Mouse (Mus musculus) liver, adult 2 months (tissue): ENCODE measurements around the gene Pfn3. TPM values are rescaled to one million over a fixed set of nuclear protein-coding genes. Genes with fewer than 3 reads are reported as not detected.
A peak's percentile ranks its signal among the peaks of the same experiment; 100 is the strongest.
"Not testable (repeated sequence)": the region's sequence is repeated elsewhere in the genome, so short reads cannot be mapped to it uniquely, and the experiment has no call there.

Source experiments
- DNase-seq: peaks from one replicate; pipeline ENCODE4 v3.0.0-alpha.2; 2011; ENCODE audit warnings: low read depth, low spot score; ENCODE audit errors: extremely low read depth
- H3K27ac ChIP-seq: fragments of 200-500 bp; replicated peaks from 2 replicates; pipeline ENCODE4 v1.5.1; 2012; ENCODE audit warnings: low read depth, mild to moderate bottlenecking, control low read depth, inconsistent platforms, low read length; ENCODE audit not compliant: insufficient read depth
- H3K27me3 ChIP-seq: fragments of 200-500 bp; 2 replicates; pipeline ENCODE4 v1.6.1; 2012; ENCODE audit warnings: mild to moderate bottlenecking, moderate library complexity, low read length, inconsistent platforms; ENCODE audit not compliant: control insufficient read depth, insufficient read depth
- H3K36me3 ChIP-seq: fragments of 200-500 bp; 2 replicates; pipeline ENCODE4 v1.6.1; 2012; ENCODE audit warnings: low read length, inconsistent platforms; ENCODE audit not compliant: control insufficient read depth, insufficient read depth
- H3K4me1 ChIP-seq: fragments of 200-500 bp; 2 replicates; pipeline ENCODE4 v1.6.1; 2011; ENCODE audit warnings: low read length; ENCODE audit not compliant: control insufficient read depth, insufficient read depth
- H3K4me3 ChIP-seq: fragments of 200-500 bp; 2 replicates; pipeline ENCODE4 v1.5.1; 2011; ENCODE audit warnings: low read depth, mild to moderate bottlenecking, control low read depth, low read length, moderate library complexity; ENCODE audit not compliant: insufficient read depth
- H3K79me2 ChIP-seq: fragments of 200-500 bp; 2 replicates; pipeline ENCODE4 v1.6.1; 2012; ENCODE audit warnings: inconsistent platforms, mild to moderate bottlenecking, low read length, moderate library complexity; ENCODE audit not compliant: control insufficient read depth, insufficient read depth
- H3K9ac ChIP-seq: fragments of 200-500 bp; 2 replicates; pipeline ENCODE4 v1.6.1; 2012; ENCODE audit warnings: low read depth, mild to moderate bottlenecking, control low read depth, inconsistent platforms, low read length
- CTCF ChIP-seq: fragments of 200-500 bp; IDR thresholded peaks from 2 replicates; pipeline ENCODE4 v1.5.1; 2011; ENCODE audit warnings: low read depth, low read length, control low read depth
- POLR2A ChIP-seq: fragments of 200-500 bp; IDR thresholded peaks from 2 replicates; pipeline ENCODE4 v1.6.1; 2011; ENCODE audit warnings: low read length, control low read depth; ENCODE audit not compliant: insufficient read depth; ENCODE audit errors: extremely low read depth
- WGBS: fragments of 180-500 bp; shearing (Covaris S2); methylation state at CpG from one replicate; pipeline ENCODE4 v1.1.7; 2018; 5-methylcytosine and 5-hydroxymethylcytosine counted together
- polyA plus RNA-seq: library from polyadenylated mRNA; depleted of rRNA; stranded (reverse); fragments of >200 nt; gene quantifications from 2 replicates; pipeline ENCODE4 v1.2.3, GENCODE M21; 2012
- total RNA-seq: library from RNA; depleted of rRNA; stranded (reverse); fragments of >200 nt; gene quantifications from 2 replicates; pipeline ENCODE4 v1.2.3, GENCODE M21; 2014

Gene Pfn3
- total and polyA plus RNA-seq, 2 experiments = not detected

DNA sequence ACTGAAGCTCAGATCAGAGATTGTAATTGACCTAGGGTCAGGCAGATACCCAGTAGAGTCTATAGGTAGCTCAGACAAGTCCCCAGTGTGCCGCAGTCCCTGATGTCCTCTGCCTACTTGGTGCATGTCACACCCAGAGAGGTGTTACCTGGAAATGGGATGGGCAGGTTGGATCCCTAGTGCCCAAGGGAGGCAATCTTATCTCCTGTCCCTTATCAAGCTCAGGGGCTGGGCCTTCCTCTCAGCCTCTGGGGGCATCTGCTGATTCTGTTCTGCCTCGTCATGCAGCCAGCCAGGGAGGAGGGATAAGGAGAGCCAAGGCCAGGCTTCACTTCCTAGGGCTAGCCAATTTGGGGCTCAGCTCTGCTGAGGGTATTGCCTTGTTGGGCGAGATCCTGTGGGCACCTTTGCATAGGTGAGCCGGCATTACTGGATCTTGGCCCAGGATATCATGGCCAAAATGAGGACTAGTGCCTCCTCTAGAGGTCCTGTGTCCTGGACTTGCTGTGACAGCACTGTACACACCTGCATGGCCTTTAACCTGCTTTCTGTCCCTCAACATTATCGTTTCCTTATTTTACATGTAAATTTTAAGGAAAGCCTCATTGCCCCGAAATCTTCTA is 31.6 kb upstream of the Pfn3 start:
- no peak for TF ChIP-seq CTCF
- no peak for TF ChIP-seq POLR2A
- peaks cover 8% of the 10 kb centered on the region; the same call in 1 of the 2 replicates for H3K79me2 ChIP-seq
- no peak overlapping the region for H3K27ac ChIP-seq
- no peak overlapping the region for H3K9ac ChIP-seq
- no peaks in the 10 kb centered on the region for H3K27me3 ChIP-seq
- 70% methylated on average over 6 of the region's 6 CpGs for WGBS
- no peaks in the 10 kb centered on the region for H3K36me3 ChIP-seq
- no peak for DNase-seq
- H3K4me1 ChIP-seq = peaks cover 15% of the 10 kb centered on the region
- H3K4me3 ChIP-seq = no peak overlapping the region

DNA sequence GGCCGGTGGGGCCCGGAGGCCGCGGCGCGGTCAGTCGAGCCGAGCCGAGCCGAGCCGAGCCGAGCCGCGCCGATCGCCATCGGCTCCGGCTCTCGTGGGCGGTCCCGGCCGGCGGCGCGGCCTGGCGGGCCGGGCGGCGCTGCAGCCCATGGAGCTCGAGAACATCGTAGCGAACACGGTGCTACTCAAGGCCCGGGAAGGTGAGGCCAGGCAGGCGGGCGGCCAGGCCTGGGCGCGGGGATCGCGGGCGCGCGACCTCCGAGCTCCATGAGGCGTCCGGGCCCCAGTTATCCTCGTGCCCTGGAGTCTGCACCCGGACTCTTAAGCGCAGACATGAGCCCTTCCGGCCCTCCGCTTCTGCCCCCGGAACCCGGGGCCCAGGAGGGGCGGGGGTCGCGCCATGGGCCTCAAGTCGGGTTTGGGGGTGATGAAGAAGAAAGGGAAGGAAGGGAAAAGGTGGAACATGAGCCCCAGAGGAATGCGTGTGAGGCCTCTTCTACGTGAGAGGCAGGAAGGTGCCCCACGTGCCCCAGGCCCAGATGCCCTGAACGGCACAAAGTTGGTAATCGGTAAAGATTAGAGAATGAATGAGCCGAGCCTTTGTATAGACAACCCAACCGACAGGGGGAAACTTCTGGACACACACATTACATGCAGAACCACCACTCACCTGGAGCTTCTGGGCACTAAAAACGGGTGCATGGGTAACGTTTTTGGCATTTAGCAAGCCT is 30.5 kb upstream of the Pfn3 start:
- DNase-seq = no peak
- Histone ChIP-seq H3K27ac (peak overlapping the region; percentile 75), H3K4me1 (peaks cover 13% of the 10 kb centered on the region), H3K27me3 (no peaks in the 10 kb centered on the region), H3K36me3 (no peaks in the 10 kb centered on the region), H3K79me2 (peaks cover 8% of the 10 kb centered on the region; the same call in 1 of the 2 replicates), H3K9ac (peak overlapping the region; percentile 94), H3K4me3 (peak overlapping the region; percentile 85)
- WGBS = under 1% methylated on average over 66 of the region's 66 CpGs
- TF ChIP-seq CTCF (no peak), POLR2A (no peak)

DNA sequence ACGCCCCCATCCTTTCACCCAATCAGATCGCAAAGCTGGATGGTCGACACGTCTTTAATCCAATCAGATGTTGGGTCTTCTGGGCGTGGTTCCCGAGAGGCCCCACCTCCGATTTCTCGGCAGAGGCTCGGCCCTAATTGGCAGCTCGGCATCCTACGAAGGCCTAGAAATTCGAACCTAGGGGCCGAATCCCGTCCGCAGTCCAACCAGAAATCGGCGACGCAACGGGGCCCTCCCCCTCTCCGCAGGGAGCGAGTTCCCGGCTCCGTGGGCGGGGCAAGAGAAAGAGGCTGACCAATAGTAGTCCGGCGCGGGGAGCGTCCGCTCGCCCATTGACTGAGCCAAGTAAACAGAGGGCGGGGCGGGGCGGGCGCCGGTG is 29.9 kb upstream of the Pfn3 start, which contains the start of gene Grk6:
Gene Grk6 (plus strand): TSS at position 136 of the 379 bp plus-strand sequence.
- H3K79me2 ChIP-seq = peaks cover 8% of the 10 kb centered on the region; the same call in 1 of the 2 replicates
- peak within 1 kb of the TSS; percentile 85 for H3K4me3 ChIP-seq
- no peaks in the 10 kb centered on the region for H3K36me3 ChIP-seq
- DNase-seq = peak; percentile 97
- peak within 1 kb of the TSS; percentile 75 for H3K27ac ChIP-seq
- no peaks in the 10 kb centered on the region for H3K27me3 ChIP-seq
- peaks cover 11% of the 10 kb centered on the region for H3K4me1 ChIP-seq
- H3K9ac ChIP-seq = peak within 1 kb of the TSS; percentile 94
- TF ChIP-seq CTCF (no peak), POLR2A (no peak)
- under 1% methylated on average over 34 of the region's 35 CpGs for WGBS

DNA sequence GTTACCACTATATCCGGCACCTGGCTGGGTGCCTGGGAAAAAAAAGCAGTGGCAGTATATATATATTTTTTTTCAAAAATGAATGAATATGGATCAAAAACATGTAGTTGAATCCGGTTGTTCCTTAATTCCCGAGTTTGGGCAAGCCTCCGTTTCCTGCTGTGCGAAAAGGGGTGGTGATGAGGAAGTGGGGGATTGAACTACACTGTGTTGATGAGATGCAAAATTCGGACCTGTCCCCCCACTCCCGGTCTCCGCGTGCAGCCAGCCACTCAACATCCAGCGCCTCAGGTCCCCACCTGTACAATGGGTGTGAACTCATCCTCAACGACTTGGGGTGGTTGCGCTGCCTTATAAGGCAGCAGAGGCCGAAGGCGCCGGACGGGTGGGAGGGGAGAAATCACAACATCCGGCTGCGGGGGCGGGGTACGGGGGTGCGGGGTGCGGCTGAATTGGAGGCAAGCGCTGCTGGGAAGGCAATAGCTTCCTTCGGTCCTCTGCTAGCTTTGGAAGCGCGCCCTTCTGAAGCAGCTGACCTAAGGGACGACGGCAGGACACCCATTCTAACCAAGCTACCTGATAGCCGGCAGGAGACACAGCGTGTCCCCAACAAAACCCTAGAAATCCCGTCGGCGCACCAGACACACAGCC is 29.4 kb upstream of the Pfn3 start:
- Histone ChIP-seq H3K9ac (peak overlapping the region; percentile 58), H3K27me3 (no peaks in the 10 kb centered on the region), H3K4me3 (peak overlapping the region; percentile 70), H3K36me3 (no peaks in the 10 kb centered on the region), H3K27ac (peak overlapping the region; percentile 71), H3K4me1 (peaks cover 11% of the 10 kb centered on the region), H3K79me2 (peaks cover 8% of the 10 kb centered on the region; the same call in 1 of the 2 replicates)
- 1% methylated on average over 33 of the region's 33 CpGs for WGBS
- TF ChIP-seq POLR2A (0 out of 2 replicates have a peak, but pooled peaks have one; percentile 23), CTCF (no peak)
- DNase-seq = no peak

DNA sequence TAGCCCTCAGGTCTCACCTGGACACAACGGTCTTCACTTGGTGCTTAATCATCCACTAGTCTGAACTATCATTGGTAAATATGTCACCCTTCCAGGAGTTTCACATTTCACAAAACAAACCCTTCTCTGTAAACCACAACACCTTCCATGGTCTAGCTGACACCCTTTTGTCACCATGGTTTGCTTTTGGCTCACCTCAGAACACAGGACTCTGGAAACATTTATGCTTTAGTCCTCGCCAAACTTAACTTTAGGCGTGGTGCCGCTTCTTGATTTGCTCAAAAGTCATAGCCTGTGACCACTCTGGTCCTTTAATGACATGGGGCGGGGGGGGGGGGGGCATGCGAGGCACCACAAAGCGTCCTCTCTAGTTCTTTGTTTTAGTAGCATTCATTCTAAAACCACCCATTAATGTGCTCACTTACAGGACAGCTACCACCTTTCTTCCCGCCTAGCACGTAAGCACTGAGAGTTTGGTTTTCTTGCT is 28.8 kb upstream of the Pfn3 start:
- no peak for TF ChIP-seq POLR2A
- no peak for TF ChIP-seq CTCF
- peak overlapping the region; percentile 68 for H3K27ac ChIP-seq
- H3K4me1 ChIP-seq = peaks cover 11% of the 10 kb centered on the region
- no peaks in the 10 kb centered on the region for H3K27me3 ChIP-seq
- no peak overlapping the region; the same call in 1 of the 2 replicates for H3K9ac ChIP-seq
- 39% methylated on average over 9 of the region's 9 CpGs for WGBS
- no peak overlapping the region; the same call in 1 of the 2 replicates for H3K4me3 ChIP-seq
- no peak for DNase-seq
- H3K36me3 ChIP-seq = no peaks in the 10 kb centered on the region
- H3K79me2 ChIP-seq = peaks cover 8% of the 10 kb centered on the region; the same call in 1 of the 2 replicates

DNA sequence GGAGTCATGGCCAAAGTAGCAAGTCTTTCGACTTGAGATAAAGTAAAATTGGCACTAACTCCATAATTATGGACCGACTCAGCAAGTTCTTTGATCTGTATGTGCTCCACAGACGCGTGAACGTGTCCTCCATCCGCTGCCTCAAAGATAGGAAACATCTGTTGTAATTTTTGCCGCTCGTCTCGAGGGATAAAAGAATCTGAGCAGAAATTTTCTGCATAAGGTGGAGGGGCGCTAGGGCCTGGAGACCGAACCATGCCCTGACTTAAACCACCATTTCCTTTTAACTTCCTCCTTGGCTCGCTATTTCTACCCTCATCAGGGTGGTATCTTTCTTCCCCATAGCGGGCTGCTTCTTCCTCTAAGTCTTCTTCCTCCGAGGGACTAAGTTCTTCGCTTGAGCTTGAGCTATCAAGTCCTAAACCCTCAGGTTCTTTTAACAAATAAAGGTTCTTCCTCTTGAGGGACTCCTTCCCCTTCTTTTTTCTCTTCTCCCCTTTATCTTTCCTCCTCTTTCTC is 22.1 kb upstream of the Pfn3 start:
- not testable (repeated sequence) for H3K27me3 ChIP-seq

More for the DNA sequence above, 22.1 kb upstream of the Pfn3 start:
- H3K4me3 ChIP-seq, H3K27ac ChIP-seq, H3K9ac ChIP-seq, DNase-seq, H3K79me2 ChIP-seq, H3K36me3 ChIP-seq, H3K4me1 ChIP-seq: not testable (repeated sequence)
- WGBS = 89% methylated on average over 15 of the region's 15 CpGs
